Mouse (Mus musculus) kidney, adult 2 months (tissue): Measurements from ENCODE around the gene Dck.

Experiments
- CTCF ChIP-seq: fragments of 200-500 bp; conservative IDR thresholded peaks from 2 replicates; pipeline ENCODE4 v1.5.1; 2011; ENCODE audit warnings: low read depth, mild to moderate bottlenecking, control low read depth, low read length, moderate library complexity, mixed read lengths; ENCODE audit not compliant: insufficient read depth, insufficient read length
- POLR2A ChIP-seq: fragments of 200-500 bp; IDR thresholded peaks from one replicate; pipeline ENCODE4 v1.6.1; 2011; ENCODE audit warnings: low read depth, low read length, control low read depth

DNA sequence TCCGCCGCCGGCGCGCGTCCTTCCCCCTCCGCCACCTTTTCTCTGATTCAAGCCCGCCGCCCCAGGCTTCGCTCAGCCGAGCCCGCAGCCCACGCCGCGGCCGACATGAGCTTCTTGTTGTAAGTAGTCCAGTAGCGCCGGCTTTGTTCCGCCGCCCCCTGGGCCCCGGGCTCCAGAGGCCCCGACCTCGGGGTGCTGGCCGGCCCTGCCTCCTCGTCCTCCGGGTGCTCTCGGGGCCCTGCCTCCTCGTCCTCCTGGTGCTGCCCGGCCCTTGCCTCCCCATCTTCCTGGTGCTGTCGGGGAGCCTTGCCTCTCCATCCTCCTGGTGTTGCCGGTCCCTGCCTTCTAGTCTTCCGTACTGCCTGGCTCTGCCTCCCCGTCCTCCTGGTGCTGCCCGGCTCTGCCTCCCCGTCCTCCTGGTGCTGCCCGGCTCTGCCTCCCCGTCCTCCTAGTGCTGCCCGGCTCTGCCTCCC, 43.8 kb upstream of the Dck start:
- TF ChIP-seq POLR2A (no peak), CTCF (no peak)
